Mouse (Mus musculus): ENCODE measurements around the gene Gm49027.
"Not testable (repeated sequence)": the region's sequence is repeated elsewhere in the genome, so short reads cannot be mapped to it uniquely, and the experiment has no call there.

Gene Gm49027

GRCm38 (mm10) chr5:123525281-123525680, at the start of gene Gm49027:
Gene Gm49027 (minus strand): TSS chr5:123525488.
- no peak for DNase-seq (ENCODE audit: low spot score)

- no peak for DNase-seq (ENCODE audit: low spot score)
These were observed 48.1 kb upstream of the Gm49027 start for GRCm38 (mm10) chr5:123573362-123573761.

- DNase-seq (ENCODE audit: low spot score), result peak; percentile 98
These were observed 47.3 kb upstream of the Gm49027 start, which contains the start of gene Vps33a for GRCm38 (mm10) chr5:123572357-123573186. Gene Vps33a (minus strand): TSS chr5:123573038.

GRCm38 (mm10) chr5:123561128-123561527, 35.8 kb upstream of the Gm49027 start:
- no peak for DNase-seq (ENCODE audit: low spot score)

- no peak for DNase-seq (ENCODE audit: low spot score)
These were observed 34.3 kb upstream of the Gm49027 start for GRCm38 (mm10) chr5:123559588-123559987.

GRCm38 (mm10) chr5:123556451-123556850, 31.2 kb upstream of the Gm49027 start:
- DNase-seq (ENCODE audit: low spot score), result peak; percentile 38

- no peak for DNase-seq (ENCODE audit: low spot score)
These were observed 30.4 kb upstream of the Gm49027 start for GRCm38 (mm10) chr5:123555693-123556092.

GRCm38 (mm10) chr5:123533801-123534200, 8.5 kb upstream of the Gm49027 start:
- DNase-seq (ENCODE audit: low spot score), result peak; percentile 28

GRCm38 (mm10) chr5:123530056-123530455, 4.8 kb upstream of the Gm49027 start:
- no peak for DNase-seq (ENCODE audit: low spot score)

GRCm38 (mm10) chr5:123528641-123529040, 3.4 kb upstream of the Gm49027 start:
- peak; percentile 36 for DNase-seq (ENCODE audit: low spot score)

- DNase-seq (ENCODE audit: low spot score), result no peak
These were observed 718 bp upstream of the Gm49027 start for GRCm38 (mm10) chr5:123525916-123526495.

GRCm38 (mm10) chr5:123524393-123524750, 916 bp downstream of the Gm49027 start:
- no peak for DNase-seq (ENCODE audit: low spot score)

- DNase-seq (ENCODE audit: low spot score), result peak; percentile 98
These were observed 1.4 kb downstream of the Gm49027 start, which contains the start of gene Diablo for GRCm38 (mm10) chr5:123523692-123524392. Gene Diablo (minus strand): TSS chr5:123524176.

- no peak for DNase-seq (ENCODE audit: low spot score)
These were observed 3.1 kb downstream of the Gm49027 start for GRCm38 (mm10) chr5:123522166-123522565.

GRCm38 (mm10) chr5:123521621-123522020, 3.7 kb downstream of the Gm49027 start:
- no peak for DNase-seq (ENCODE audit: low spot score)

- no peak for DNase-seq (ENCODE audit: low spot score)
These were observed 4.6 kb downstream of the Gm49027 start for GRCm38 (mm10) chr5:123520666-123521065.

GRCm38 (mm10) chr5:123514871-123515270, 10.4 kb downstream of the Gm49027 start:
- no peak for DNase-seq (ENCODE audit: low spot score)

- no peak for DNase-seq (ENCODE audit: low spot score)
These were observed 13.2 kb downstream of the Gm49027 start for GRCm38 (mm10) chr5:123512102-123512501.

- not testable (repeated sequence) for DNase-seq (ENCODE audit: low spot score)
These were observed 13.9 kb downstream of the Gm49027 start for GRCm38 (mm10) chr5:123511426-123511825.

- no peak for DNase-seq (ENCODE audit: low spot score)
These were observed 15.1 kb downstream of the Gm49027 start, which contains the start of gene B3gnt4 for GRCm38 (mm10) chr5:123510160-123510559. Gene B3gnt4 (plus strand): TSS chr5:123510460.

- no peak for DNase-seq (ENCODE audit: low spot score)
These were observed 16.4 kb downstream of the Gm49027 start for GRCm38 (mm10) chr5:123508921-123509320.

GRCm38 (mm10) chr5:123507936-123508723, 17.2 kb downstream of the Gm49027 start:
- peak; percentile 87 for DNase-seq (ENCODE audit: low spot score)

All from ovary, postnatal 36 days (tissue).